ENCODE assay signal across 8 mouse cellular contexts in the genomic region with DNA sequence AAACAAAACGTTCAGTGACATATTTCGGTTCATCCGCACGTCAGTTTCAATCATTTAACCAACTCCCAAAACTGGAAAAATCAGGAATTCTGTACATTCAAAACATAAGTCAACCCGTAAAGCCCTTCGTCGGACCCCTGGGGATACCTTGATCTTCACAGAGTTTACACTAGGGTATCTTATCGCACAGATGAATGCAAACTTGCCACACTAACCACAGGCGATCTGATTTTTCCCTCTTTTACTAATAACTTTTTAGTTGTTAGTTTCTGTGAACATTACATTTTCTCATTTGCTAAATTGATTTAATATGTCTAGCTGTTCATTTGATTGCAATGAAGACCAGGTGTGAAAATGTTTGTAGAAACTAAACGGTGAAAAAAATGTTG. TPM values are rescaled to one million over a fixed set of nuclear protein-coding genes. Genes with fewer than 3 reads are reported as not detected.
DNase-seq lines count a peak whose midpoint lies in the region; ATAC-seq and TF ChIP-seq lines count a peak whose summit lies in the region.

No protein-coding gene starts in this region.

- H3K27me3 ChIP-seq in heart, embryonic 12.5 days (replicated peaks), result no peaks in the 10 kb centered on the region
- H3K27me3 ChIP-seq in G1E (ENCODE audit: insufficient read depth, low read length), result no peaks in the 10 kb centered on the region
- H3K27me3 ChIP-seq in forebrain, embryonic 16.5 days (replicated peaks; ENCODE audit: control insufficient read depth, insufficient read depth, low read length), result no peaks in the 10 kb centered on the region
- H3K27me3 ChIP-seq in liver, postnatal 0 days (ENCODE audit: insufficient read depth, low read length), result no peaks in the 10 kb centered on the region

- H3K4me3 ChIP-seq in heart, embryonic 12.5 days, result peak overlapping the region; percentile 85
- H3K4me3 ChIP-seq in G1E (ENCODE audit: low read depth, low read length), result peak overlapping the region; percentile 94
- peak overlapping the region; percentile 62 for H3K4me3 ChIP-seq in forebrain, embryonic 16.5 days (replicated peaks; ENCODE audit: low read length)
- peak overlapping the region; percentile 92 for H3K4me3 ChIP-seq in liver, postnatal 0 days (ENCODE audit: low read depth, low read length)

- ATAC-seq in heart, embryonic 12.5 days (ENCODE audit: insufficient number of reproducible peaks, low FRiP score), result no peak
- ATAC-seq in G1E (ENCODE audit: extremely low read depth, insufficient number of reproducible peaks, low FRiP score, poor library complexity, severe bottlenecking), result no peak
- no peak for ATAC-seq in forebrain, embryonic 16.5 days
- ATAC-seq in liver, postnatal 0 days, result no peak
- no peak for ATAC-seq in activated CD4-positive, CD25-positive, alpha-beta regulatory T cell, adult 4 months
- no peak for ATAC-seq in monocyte, adult 5-6 weeks (replicated peaks; ENCODE audit: insufficient number of reproducible peaks, low FRiP score, low TSS enrichment, poor library complexity, severe bottlenecking)

- no peaks in the 10 kb centered on the region for H3K9me3 ChIP-seq in heart, embryonic 12.5 days (replicated peaks)
- H3K9me3 ChIP-seq in G1E (replicated peaks), result no peaks in the 10 kb centered on the region
- H3K9me3 ChIP-seq in forebrain, embryonic 16.5 days (ENCODE audit: control insufficient read depth, low read length), result no peaks in the 10 kb centered on the region
- H3K9me3 ChIP-seq in liver, postnatal 0 days (ENCODE audit: low read length), result no peaks in the 10 kb centered on the region

- no peak for TF ChIP-seq CTCF in G1E (IDR thresholded peaks at IDR 0.05; ENCODE audit: low read depth, low read length)
- TF ChIP-seq CTCF in liver, postnatal 0 days (IDR thresholded peaks at IDR 0.05; ENCODE audit: low read depth), result no peak

- WGBS in heart, embryonic 12.5 days, result 7% methylated on average over 10 of the region's 10 CpGs
- WGBS in forebrain, embryonic 16.5 days, result 8% methylated on average over 10 of the region's 10 CpGs
- 7% methylated on average over 10 of the region's 10 CpGs for WGBS in liver, postnatal 0 days (ENCODE audit: insufficient replicate concordance)

- TF ChIP-seq EP300 in liver, postnatal 0 days (IDR thresholded peaks at IDR 0.05; ENCODE audit: low read depth), result no peak

- peak overlapping the region; percentile 83 for H3K9ac ChIP-seq in heart, embryonic 12.5 days
- H3K9ac ChIP-seq in forebrain, embryonic 16.5 days (replicated peaks; ENCODE audit: low read depth, low read length), result peak overlapping the region; percentile 74
- peak overlapping the region; percentile 80 for H3K9ac ChIP-seq in liver, postnatal 0 days (replicated peaks)

- DNase-seq in heart, postnatal 4 days, result no peak
- no peak for DNase-seq in G1E (ENCODE audit: low spot score)
- DNase-seq in liver, postnatal 0 days, result no peak
- DNase-seq in retina, embryonic 14.5 days (ENCODE audit: low spot score), result no peak

- H3K4me1 ChIP-seq in heart, embryonic 12.5 days (replicated peaks), result peaks cover 6% of the 10 kb centered on the region
- H3K4me1 ChIP-seq in G1E (ENCODE audit: insufficient read depth, low read depth, low read length), result peaks cover 30% of the 10 kb centered on the region
- peaks cover 11% of the 10 kb centered on the region for H3K4me1 ChIP-seq in forebrain, embryonic 16.5 days (replicated peaks; ENCODE audit: control insufficient read depth, insufficient read depth, low read length)
- H3K4me1 ChIP-seq in liver, postnatal 0 days (ENCODE audit: insufficient read depth), result peaks cover 12% of the 10 kb centered on the region; the same call in 1 of the 2 replicates

- peak overlapping the region; percentile 78 for H3K4me2 ChIP-seq in heart, embryonic 12.5 days
- peak overlapping the region; percentile 81 for H3K4me2 ChIP-seq in forebrain, embryonic 16.5 days (ENCODE audit: low read length)
- peak overlapping the region; percentile 79 for H3K4me2 ChIP-seq in liver, postnatal 0 days (ENCODE audit: low read depth, low read length)

- peaks cover 15% of the 10 kb centered on the region for H3K36me3 ChIP-seq in heart, embryonic 12.5 days
- peaks cover 35% of the 10 kb centered on the region for H3K36me3 ChIP-seq in G1E (replicated peaks)
- peaks cover 6% of the 10 kb centered on the region; the same call in 1 of the 2 replicates for H3K36me3 ChIP-seq in forebrain, embryonic 16.5 days (ENCODE audit: control insufficient read depth, insufficient read depth)
- H3K36me3 ChIP-seq in liver, postnatal 0 days (replicated peaks; ENCODE audit: insufficient read depth, low read length), result peaks cover 8% of the 10 kb centered on the region

- H3K27ac ChIP-seq in heart, embryonic 12.5 days (ENCODE audit: poor library complexity, severe bottlenecking), result no peak overlapping the region
- H3K27ac ChIP-seq in forebrain, embryonic 16.5 days (ENCODE audit: low read length), result no peak overlapping the region
- H3K27ac ChIP-seq in liver, postnatal 0 days (ENCODE audit: low read depth), result peak overlapping the region; percentile 66

RNA-seq across cellular contexts. Expression of a gene that starts 0.8 kb away (rescaled TPM):
- 19.9 and 21.0 TPM in 2 replicates for polyA plus RNA-seq in heart, embryonic 12.5 days (2016; fragmentation: Nextera tagmentation; extraction: Ambion mirVana)
- total RNA-seq in heart, postnatal 4 days (2021), result 1 to 10 TPM; 9.3 to 10.0 TPM
- total RNA-seq in G1E (2014; fragmentation: Nextera tagmentation) (58.1 and 74.3 TPM in 2 replicates), G1E (2017) (37.6 and 39.6 TPM in 2 replicates)
- polyA plus RNA-seq in G1E (2012), result 6.6 and 7.6 TPM in 2 replicates
- polyA plus RNA-seq in forebrain, embryonic 16.5 days (2015; fragmentation: Nextera tagmentation; extraction: Ambion mirVana), result 18.2 and 19.3 TPM in 2 replicates
- 6.5 and 7.4 TPM in 2 replicates for polyA plus RNA-seq in liver, postnatal 0 days (2015; fragmentation: Nextera tagmentation; extraction: Ambion mirVana)
- polyA plus RNA-seq in activated CD4-positive, CD25-positive, alpha-beta regulatory T cell, adult 4 months (2017; shearing (Covaris generic)), result 10 to 100 TPM; 11.0 to 12.8 TPM
- total RNA-seq in monocyte, adult 5-6 weeks (2017), result 15.1 to 20.6 TPM (median 19.1 TPM) in 3 replicates

RNA-seq across cellular contexts. Expression of a gene that starts 18.8 kb away (rescaled TPM):
- 21.8 and 24.0 TPM in 2 replicates for polyA plus RNA-seq in heart, embryonic 12.5 days (2016; fragmentation: Nextera tagmentation; extraction: Ambion mirVana)
- total RNA-seq in heart, postnatal 4 days (2021), result 1 to 10 TPM; 7.1 to 9.0 TPM
- total RNA-seq in G1E (2014; fragmentation: Nextera tagmentation) (32.1 and 42.9 TPM in 2 replicates), G1E (2017) (34.5 and 35.8 TPM in 2 replicates)
- polyA plus RNA-seq in G1E (2012), result 2.2 and 3.8 TPM in 2 replicates
- polyA plus RNA-seq in forebrain, embryonic 16.5 days (2015; fragmentation: Nextera tagmentation; extraction: Ambion mirVana), result 28.4 and 35.2 TPM in 2 replicates
- 7.4 and 7.6 TPM in 2 replicates for polyA plus RNA-seq in liver, postnatal 0 days (2015; fragmentation: Nextera tagmentation; extraction: Ambion mirVana)
- polyA plus RNA-seq in activated CD4-positive, CD25-positive, alpha-beta regulatory T cell, adult 4 months (2017; shearing (Covaris generic)), result 10 to 100 TPM; 31.3 TPM
- total RNA-seq in monocyte, adult 5-6 weeks (2017), result 56.2 to 58.5 TPM (median 58.1 TPM) in 3 replicates

RNA-seq across cellular contexts. Expression of a gene that starts 32.8 kb away (rescaled TPM):
- 32.8 and 35.7 TPM in 2 replicates for polyA plus RNA-seq in heart, embryonic 12.5 days (2016; fragmentation: Nextera tagmentation; extraction: Ambion mirVana)
- total RNA-seq in heart, postnatal 4 days (2021), result 10 to 100 TPM; 65.9 to 67.2 TPM
- total RNA-seq in G1E (2014; fragmentation: Nextera tagmentation) (2.0 and 4.2 TPM in 2 replicates), G1E (2017) (1.7 and 2.2 TPM in 2 replicates)
- not detected in 2 replicates for polyA plus RNA-seq in G1E (2012)
- 0.29 and 0.42 TPM in 2 replicates for polyA plus RNA-seq in forebrain, embryonic 16.5 days (2015; fragmentation: Nextera tagmentation; extraction: Ambion mirVana)
- polyA plus RNA-seq in liver, postnatal 0 days (2015; fragmentation: Nextera tagmentation; extraction: Ambion mirVana), result 1.6 and 1.9 TPM in 2 replicates
- polyA plus RNA-seq in activated CD4-positive, CD25-positive, alpha-beta regulatory T cell, adult 4 months (2017; shearing (Covaris generic)), result 1 to 10 TPM in 1 of 2 experiments, under 1 TPM in 1; 0.82 to 1.2 TPM
- 1.6 TPM in 1 of 3 replicates, not detected in the others for total RNA-seq in monocyte, adult 5-6 weeks (2017)

Comparison
In these comparisons a context has a peak if more than half of its experiments do, and no peak if none do; other contexts are left out.
1. RNA of a gene that starts 32.8 kb away (polyA plus RNA-seq): 32.8 to 35.7 TPM in heart, embryonic 12.5 days; 1.6 to 1.9 TPM in liver, postnatal 0 days, 0.82 to 1.2 TPM in activated CD4-positive, CD25-positive, alpha-beta regulatory T cell, adult 4 months, 0.29 to 0.42 TPM in forebrain, embryonic 16.5 days and not detected in G1E; every median in the first group is over 10 times any median in the second.
2. Peak in every context shown above with its lines, with median percentiles within 50 percentile points of each other: H3K4me2 ChIP-seq, H3K4me3 ChIP-seq and H3K9ac ChIP-seq.